Mouse (Mus musculus): ENCODE results near the gene Mus81.
"Not testable (repeated sequence)": the region's sequence is repeated elsewhere in the genome, so short reads cannot be mapped to it uniquely, and the experiment has no call there.

Mus81 gene

GRCm38 (mm10) chr19:5492641-5493040, 4.4 kb upstream of the Mus81 start:
- DNase-seq (ENCODE audit: low read depth, low spot score), result no peak

GRCm38 (mm10) chr19:5490898-5491708, 2.9 kb upstream of the Mus81 start:
- DNase-seq (ENCODE audit: low read depth, low spot score), result peak; percentile 91

GRCm38 (mm10) chr19:5490313-5490897, 2.2 kb upstream of the Mus81 start, which contains the start of gene Cfl1:
Gene Cfl1, plus strand, starts transcription at chr19:5490455.
- DNase-seq (ENCODE audit: low read depth, low spot score), result peak; percentile 99

GRCm38 (mm10) chr19:5489721-5490120, 1.5 kb upstream of the Mus81 start:
- DNase-seq (ENCODE audit: low read depth, low spot score), result not testable (repeated sequence)

GRCm38 (mm10) chr19:5488878-5489571, 823 bp upstream of the Mus81 start:
- peak; percentile 99 for DNase-seq (ENCODE audit: low read depth, low spot score)

- no peak for DNase-seq (ENCODE audit: low read depth, low spot score)
Measured at GRCm38 (mm10) chr19:5486771-5487170, 1.4 kb downstream of the Mus81 start.

GRCm38 (mm10) chr19:5486286-5486685, 1.9 kb downstream of the Mus81 start:
- DNase-seq (ENCODE audit: low read depth, low spot score), result no peak

GRCm38 (mm10) chr19:5485821-5486220, 2.4 kb downstream of the Mus81 start:
- no peak for DNase-seq (ENCODE audit: low read depth, low spot score)

GRCm38 (mm10) chr19:5485371-5485770, 2.8 kb downstream of the Mus81 start:
- DNase-seq (ENCODE audit: low read depth, low spot score), result no peak

GRCm38 (mm10) chr19:5484496-5484895, 3.7 kb downstream of the Mus81 start:
- no peak for DNase-seq (ENCODE audit: low read depth, low spot score)

GRCm38 (mm10) chr19:5483386-5484359, 4.5 kb downstream of the Mus81 start:
- DNase-seq (ENCODE audit: low read depth, low spot score), result no peak

- DNase-seq (ENCODE audit: low read depth, low spot score), result no peak
Measured at GRCm38 (mm10) chr19:5481398-5481797, 6.8 kb downstream of the Mus81 start.

GRCm38 (mm10) chr19:5480016-5480415, 8.2 kb downstream of the Mus81 start:
- no peak for DNase-seq (ENCODE audit: low read depth, low spot score)

GRCm38 (mm10) chr19:5477668-5478300, 10.4 kb downstream of the Mus81 start:
- DNase-seq (ENCODE audit: low read depth, low spot score), result no peak

- DNase-seq (ENCODE audit: low read depth, low spot score), result no peak
Measured at GRCm38 (mm10) chr19:5477004-5477667, 11.1 kb downstream of the Mus81 start.

GRCm38 (mm10) chr19:5475069-5475714, 13.0 kb downstream of the Mus81 start:
- DNase-seq (ENCODE audit: low read depth, low spot score), result no peak

- DNase-seq (ENCODE audit: low read depth, low spot score), result peak; percentile 49
Measured at GRCm38 (mm10) chr19:5474281-5475068, 13.7 kb downstream of the Mus81 start.

GRCm38 (mm10) chr19:5473720-5474119, 14.5 kb downstream of the Mus81 start, which contains the start of gene Efemp2:
Gene Efemp2, plus strand, starts transcription at chr19:5473954.
- DNase-seq (ENCODE audit: low read depth, low spot score), result peak; percentile 91

GRCm38 (mm10) chr19:5472857-5473256, 15.3 kb downstream of the Mus81 start:
- DNase-seq (ENCODE audit: low read depth, low spot score), result no peak

Data from ZHBTc4 (cell line).